ENCODE assay signal across 9 mouse cellular contexts in the genomic region with DNA sequence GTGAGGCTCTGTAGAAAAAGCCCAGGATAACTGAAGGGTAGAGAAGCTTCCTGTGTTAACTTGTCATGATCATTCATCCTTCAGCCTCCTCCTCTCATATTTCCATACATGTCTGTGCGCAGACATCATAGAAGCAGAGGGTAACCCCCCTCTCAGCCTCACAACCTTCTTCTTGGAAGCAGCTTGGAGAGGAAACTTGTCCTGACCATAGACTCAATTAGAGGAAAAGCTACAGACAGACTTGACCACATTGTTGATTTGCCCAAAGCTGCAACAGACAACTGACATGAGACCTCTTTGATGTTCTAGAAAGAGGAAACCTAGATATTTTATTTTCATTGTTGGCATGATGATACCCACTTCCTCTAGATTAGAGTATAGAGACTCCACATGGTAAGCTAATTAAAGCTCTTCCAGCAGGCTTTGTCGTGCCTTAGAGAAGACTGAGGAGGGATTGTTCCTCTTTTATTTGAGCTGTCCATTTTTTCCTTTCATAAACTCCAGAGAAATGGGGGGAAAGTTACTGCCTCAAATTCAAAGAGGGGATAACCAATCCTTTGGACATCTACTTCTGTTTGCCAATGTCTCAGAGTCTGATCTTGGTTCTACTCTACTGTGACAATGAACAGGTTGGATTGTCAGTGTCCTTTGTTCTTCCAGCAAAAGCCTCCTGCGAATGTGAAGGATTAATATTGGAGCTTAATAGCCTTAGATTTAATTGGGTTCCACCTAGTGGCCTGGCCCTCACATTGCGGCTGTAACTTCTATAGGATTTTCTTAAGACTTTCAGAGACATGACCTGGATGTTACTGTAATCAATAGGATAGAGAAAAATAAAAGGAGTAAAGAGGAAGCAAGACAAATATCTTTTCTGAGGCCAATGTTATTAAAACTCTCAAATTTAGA.
DNase-seq lines count a peak whose midpoint lies in the region; ATAC-seq and TF ChIP-seq lines count a peak whose summit lies in the region.
"Had no signal": no experiment of that assay in that cellular context is flagged by ENCODE, and none has a peak within 500 bp of the region (broad histone marks: within the 10 kb centered on the region; RNA-seq: fewer than 3 reads in every experiment).

No protein-coding gene starts in this region.

- no peaks in the 10 kb centered on the region for H3K27me3 ChIP-seq in hindbrain, embryonic 11.5 days (ENCODE audit: control insufficient read depth, insufficient read depth, low read length)
- H3K27me3 ChIP-seq in hindbrain, embryonic 16.5 days (replicated peaks; ENCODE audit: control insufficient read depth, insufficient read depth, low read length): no peaks in the 10 kb centered on the region
- no peaks in the 10 kb centered on the region for H3K27me3 ChIP-seq in E14TG2a.4 (ENCODE audit: insufficient read depth, low read length)
- no peaks in the 10 kb centered on the region for H3K27me3 ChIP-seq in embryonic facial prominence, embryonic 11.5 days (ENCODE audit: control insufficient read depth, insufficient read depth, low read length)
- H3K27me3 ChIP-seq: embryonic facial prominence, embryonic 12.5 days had no signal

- ATAC-seq in hindbrain, embryonic 11.5 days (ENCODE audit: low FRiP score): no peak
- no peak for ATAC-seq in hindbrain, embryonic 16.5 days
- no peak for ATAC-seq in embryonic facial prominence, embryonic 11.5 days (replicated peaks; ENCODE audit: insufficient number of reproducible peaks, low FRiP score, low TSS enrichment, low read depth)
- peak; percentile 94 for ATAC-seq in megakaryocyte, adult 5-6 weeks (ENCODE audit: poor library complexity, severe bottlenecking)

- no peaks in the 10 kb centered on the region for H3K36me3 ChIP-seq in hindbrain, embryonic 11.5 days (ENCODE audit: control insufficient read depth, insufficient read depth, low read length)
- H3K36me3 ChIP-seq in hindbrain, embryonic 16.5 days (ENCODE audit: control insufficient read depth, insufficient read depth, low read length): no peaks in the 10 kb centered on the region
- H3K36me3 ChIP-seq in E14TG2a.4 (ENCODE audit: insufficient read depth, low read length): no peaks in the 10 kb centered on the region
- no peaks in the 10 kb centered on the region for H3K36me3 ChIP-seq in embryonic facial prominence, embryonic 11.5 days (replicated peaks; ENCODE audit: control insufficient read depth, insufficient read depth, low read depth, low read length)
- H3K36me3 ChIP-seq: embryonic facial prominence, embryonic 12.5 days had no signal

- no peak overlapping the region for H3K4me2 ChIP-seq in hindbrain, embryonic 11.5 days (replicated peaks; ENCODE audit: low read depth, low read length)
- no peak overlapping the region for H3K4me2 ChIP-seq in hindbrain, embryonic 16.5 days (ENCODE audit: low read length)
- no peak overlapping the region for H3K4me2 ChIP-seq in embryonic facial prominence, embryonic 11.5 days (ENCODE audit: low read depth, low read length)
- H3K4me2 ChIP-seq: embryonic facial prominence, embryonic 12.5 days had no signal

- no peaks in the 10 kb centered on the region for H3K9me3 ChIP-seq in hindbrain, embryonic 11.5 days (ENCODE audit: control insufficient read depth, low read length)
- no peaks in the 10 kb centered on the region; the same call in 1 of the 2 replicates for H3K9me3 ChIP-seq in hindbrain, embryonic 16.5 days (ENCODE audit: control insufficient read depth, low read length)
- no peaks in the 10 kb centered on the region for H3K9me3 ChIP-seq in E14TG2a.4 (ENCODE audit: low read length)
- H3K9me3 ChIP-seq in embryonic facial prominence, embryonic 11.5 days (replicated peaks; ENCODE audit: control insufficient read depth, low read length): no peaks in the 10 kb centered on the region
- H3K9me3 ChIP-seq: embryonic facial prominence, embryonic 12.5 days had no signal

- TF ChIP-seq CTCF in E14TG2a.4 (conservative IDR thresholded peaks at IDR 0.05; ENCODE audit: low read length): peak; percentile 61

- peak; percentile 45 for DNase-seq in hindbrain, embryonic 11.5 days (ENCODE audit: low spot score)
- peak; percentile 69 for DNase-seq in 416B (ENCODE audit: low read depth)
- peak; percentile 64 for DNase-seq in embryonic facial prominence, embryonic 11.5 days (ENCODE audit: low spot score)
- DNase-seq in frontal cortex, postnatal 14 days (ENCODE audit: low spot score in 2 of 2): no peak
- DNase-seq in spleen, postnatal 4 days (ENCODE audit: low spot score in 2 of 2): no peak

- H3K4me1 ChIP-seq in hindbrain, embryonic 11.5 days (replicated peaks; ENCODE audit: control insufficient read depth, insufficient read depth, low read length): no peaks in the 10 kb centered on the region
- no peaks in the 10 kb centered on the region for H3K4me1 ChIP-seq in hindbrain, embryonic 16.5 days (ENCODE audit: control insufficient read depth, insufficient read depth, low read depth, low read length)
- no peaks in the 10 kb centered on the region for H3K4me1 ChIP-seq in E14TG2a.4 (replicated peaks; ENCODE audit: low read depth, low read length)
- no peaks in the 10 kb centered on the region for H3K4me1 ChIP-seq in embryonic facial prominence, embryonic 11.5 days (ENCODE audit: control insufficient read depth, insufficient read depth, low read length)
- H3K4me1 ChIP-seq: embryonic facial prominence, embryonic 12.5 days had no signal

- no peak overlapping the region for H3K9ac ChIP-seq in hindbrain, embryonic 11.5 days (ENCODE audit: low read depth, low read length)
- no peak overlapping the region for H3K9ac ChIP-seq in hindbrain, embryonic 16.5 days (ENCODE audit: low read depth, low read length)
- no peak overlapping the region for H3K9ac ChIP-seq in embryonic facial prominence, embryonic 11.5 days (replicated peaks; ENCODE audit: low read length)
- H3K9ac ChIP-seq: embryonic facial prominence, embryonic 12.5 days had no signal

- 50% methylated on average over 4 of the region's 4 CpGs for WGBS in hindbrain, embryonic 11.5 days
- 40% methylated on average over 4 of the region's 4 CpGs for WGBS in hindbrain, embryonic 16.5 days
- WGBS in embryonic facial prominence, embryonic 11.5 days: 40% methylated on average over 4 of the region's 4 CpGs

- no peak overlapping the region for H3K4me3 ChIP-seq in hindbrain, embryonic 11.5 days (ENCODE audit: low read depth, low read length)
- H3K4me3 ChIP-seq in hindbrain, embryonic 16.5 days (ENCODE audit: low read length): no peak overlapping the region
- H3K4me3 ChIP-seq in E14TG2a.4 (replicated peaks; ENCODE audit: low read length): no peak overlapping the region
- H3K4me3 ChIP-seq in embryonic facial prominence, embryonic 11.5 days (ENCODE audit: low read depth, low read length): no peak overlapping the region
- H3K4me3 ChIP-seq: embryonic facial prominence, embryonic 12.5 days had no signal

- H3K27ac ChIP-seq in hindbrain, embryonic 11.5 days (ENCODE audit: low read depth, low read length): no peak overlapping the region
- no peak overlapping the region for H3K27ac ChIP-seq in hindbrain, embryonic 16.5 days (ENCODE audit: low read depth, low read length)
- H3K27ac ChIP-seq in embryonic facial prominence, embryonic 11.5 days (replicated peaks; ENCODE audit: low read depth, low read length): no peak overlapping the region
- H3K27ac ChIP-seq: embryonic facial prominence, embryonic 12.5 days had no signal

Comparison
In these comparisons a context has a peak if more than half of its experiments do, and no peak if none do; other contexts are left out.
1. DNase-seq: peak in hindbrain, embryonic 11.5 days (single experiment), 416B (single experiment) and embryonic facial prominence, embryonic 11.5 days (single experiment); none in frontal cortex, postnatal 14 days (0 of 2) and spleen, postnatal 4 days (0 of 2).